Mouse (Mus musculus) frontal cortex, postnatal 10 days (tissue): ENCODE measurements around the gene 1700022I11Rik.

Source experiments
- DNase-seq, 2 experiments: peaks; one replicate each; pipeline ENCODE4 v3.0.0; 2022; ENCODE audit warnings: low spot score in 2 of 2, mixed read lengths in 1 of 2

1700022I11Rik gene

DNA sequence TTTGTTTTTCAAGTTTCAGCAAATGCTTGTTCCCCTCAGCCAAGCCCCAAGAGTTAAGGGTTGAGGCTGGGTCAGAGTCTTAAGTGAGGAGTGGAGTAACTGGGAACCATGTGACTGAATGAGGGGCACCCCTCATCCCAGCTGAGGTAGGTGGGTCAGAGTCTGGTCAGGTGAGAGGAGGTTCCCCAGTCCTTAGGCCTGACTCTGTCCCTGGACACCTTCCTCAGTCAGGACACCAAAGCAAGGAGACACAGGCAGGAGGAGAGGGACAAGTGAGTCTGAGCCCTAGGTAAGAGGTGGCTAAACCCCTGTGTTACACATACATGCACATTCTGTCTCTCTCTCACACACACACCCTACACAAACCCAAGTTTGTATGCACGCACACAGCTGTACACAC is 63.1 kb downstream of the 1700022I11Rik start:
- no peak for DNase-seq
